9 mouse cellular contexts compared by ENCODE assay signal in genomic region chr2:168929691-168930090, GRCm38 (mm10). TPM values are rescaled to one million over a fixed set of nuclear protein-coding genes. Genes with fewer than 3 reads are reported as not detected.
DNase-seq lines count a peak whose midpoint lies in the region; ATAC-seq and TF ChIP-seq lines count a peak whose summit lies in the region.
"Had no signal": no experiment of that assay in that cellular context is flagged by ENCODE, and none has a peak within 500 bp of the region (broad histone marks: within the 10 kb centered on the region; RNA-seq: fewer than 3 reads in every experiment).

No protein-coding gene starts in this region.

- no peaks in the 10 kb centered on the region for H3K9me3 ChIP-seq in neural tube, embryonic 15.5 days (replicated peaks)
- H3K9me3 ChIP-seq in liver, embryonic 13.5 days (replicated peaks) = no peaks in the 10 kb centered on the region
- H3K9me3 ChIP-seq: limb, embryonic 12.5 days had no signal

- H3K27ac ChIP-seq in neural tube, embryonic 15.5 days (replicated peaks) = no peak overlapping the region
- H3K27ac ChIP-seq in cortical plate, adult 2 months (ENCODE audit: insufficient read depth, low read length) = no peak overlapping the region
- H3K27ac ChIP-seq in liver, embryonic 13.5 days = no peak overlapping the region
- H3K27ac ChIP-seq: limb, embryonic 12.5 days had no signal

- peak; percentile 76 for DNase-seq in neural tube, embryonic 10.5 days (ENCODE audit: extremely low spot score, low spot score)
- peak; percentile 50 to 88 for DNase-seq in adrenal gland, adult (ENCODE audit: inconsistent age in 2 of 2, low spot score in 1 of 2)
- peak; percentile 48 to 82 for DNase-seq in kidney, adult 8-10 months
- DNase-seq in liver, embryonic 13.5 days = peak; percentile 27
- DNase-seq in right cerebral cortex, postnatal 36 days (ENCODE audit: low spot score in 2 of 2) = peak; percentile 52 to 64

- H3K4me1 ChIP-seq in neural tube, embryonic 15.5 days = no peaks in the 10 kb centered on the region
- no peaks in the 10 kb centered on the region for H3K4me1 ChIP-seq in cortical plate, adult 2 months (ENCODE audit: control insufficient read depth, insufficient read depth, low read length)
- H3K4me1 ChIP-seq in liver, embryonic 13.5 days (replicated peaks) = no peaks in the 10 kb centered on the region
- H3K4me1 ChIP-seq: limb, embryonic 12.5 days had no signal

- no peak overlapping the region for H3K4me2 ChIP-seq in neural tube, embryonic 15.5 days
- H3K4me2 ChIP-seq in liver, embryonic 13.5 days = no peak overlapping the region
- H3K4me2 ChIP-seq: limb, embryonic 12.5 days had no signal

- ATAC-seq in neural tube, embryonic 15.5 days (ENCODE audit: low FRiP score) = no peak
- ATAC-seq in liver, embryonic 13.5 days (ENCODE audit: low read depth) = no peak
- no peak for ATAC-seq in inflammation-experienced regulatory T-cells, adult 6 months

- WGBS in neural tube, embryonic 15.5 days = 28% methylated on average over 10 of the region's 10 CpGs
- WGBS in liver, embryonic 13.5 days (ENCODE audit: insufficient replicate concordance) = 19% methylated on average over 10 of the region's 10 CpGs

- peaks cover 42% of the 10 kb centered on the region for H3K36me3 ChIP-seq in neural tube, embryonic 15.5 days
- peaks cover 76% of the 10 kb centered on the region for H3K36me3 ChIP-seq in liver, embryonic 13.5 days

- peak; percentile 61 for TF ChIP-seq CTCF in cortical plate, adult 2 months (IDR thresholded peaks at IDR 0.05; ENCODE audit: extremely low read depth, insufficient read depth, low read length)

- H3K9ac ChIP-seq in neural tube, embryonic 15.5 days (replicated peaks) = no peak overlapping the region
- H3K9ac ChIP-seq in liver, embryonic 13.5 days = no peak overlapping the region
- H3K9ac ChIP-seq: limb, embryonic 12.5 days had no signal

- no peaks in the 10 kb centered on the region for H3K27me3 ChIP-seq in neural tube, embryonic 15.5 days (replicated peaks)
- no peaks in the 10 kb centered on the region for H3K27me3 ChIP-seq in liver, embryonic 13.5 days
- H3K27me3 ChIP-seq: limb, embryonic 12.5 days had no signal

- no peak overlapping the region for H3K4me3 ChIP-seq in neural tube, embryonic 15.5 days (replicated peaks)
- no peak overlapping the region for H3K4me3 ChIP-seq in cortical plate, adult 2 months (ENCODE audit: insufficient read depth, low read length)
- H3K4me3 ChIP-seq in liver, embryonic 13.5 days (replicated peaks) = no peak overlapping the region
- H3K4me3 ChIP-seq: limb, embryonic 12.5 days had no signal

- TF ChIP-seq POLR2A in cortical plate, adult 2 months (IDR thresholded peaks at IDR 0.05; ENCODE audit: extremely low read depth, insufficient read depth, low read length) = no peak

RNA-seq across cellular contexts. Expression of gene Zfp64, which starts 25.7 kb away (rescaled TPM):
- polyA plus RNA-seq in neural tube, embryonic 15.5 days (2015; fragmentation: Nextera tagmentation; extraction: Ambion mirVana) = 24.1 and 28.4 TPM in 2 replicates
- polyA plus RNA-seq in cortical plate, adult 2 months (2012; rRNA removed) = 18.9 TPM in 2 replicates
- polyA plus RNA-seq in liver, embryonic 13.5 days (2015; fragmentation: Nextera tagmentation; extraction: Ambion mirVana) = 12.0 and 13.7 TPM in 2 replicates
- 10 to 100 TPM; 21.5 to 28.4 (median 24.7) TPM for polyA plus RNA-seq in inflammation-experienced regulatory T-cells, adult 6 months (2017; shearing (Covaris generic))
